Mouse (Mus musculus) forebrain, embryonic 11.5 days (tissue): ENCODE results near the gene Dlgap3. TPM values are rescaled to one million over a fixed set of nuclear protein-coding genes. Genes with fewer than 3 reads are reported as not detected.

Experiments used
- ATAC-seq: fragments of 200-750 bp; cut with Nextera tagmentation; replicated peaks from 2 replicates; pipeline ENCODE4 v1.8.0; 2017; ENCODE audit warnings: moderate TSS enrichment; ENCODE audit not compliant: low FRiP score
- DNase-seq: peaks from one replicate; pipeline ENCODE4 v3.0.0-alpha.2; 2017; ENCODE audit warnings: low spot score
- H3K27ac ChIP-seq: fragments of 300-500 bp; sonication (generic); 2 replicates; pipeline ENCODE4 v1.5.1; 2014; ENCODE audit warnings: low read depth, low read length
- H3K27me3 ChIP-seq: fragments of 300-500 bp; sonication (generic); 2 replicates; pipeline ENCODE4 v1.6.1; 2014; ENCODE audit warnings: mild to moderate bottlenecking, low read length, mixed read lengths; ENCODE audit not compliant: control insufficient read depth, insufficient read depth
- H3K36me3 ChIP-seq: fragments of 300-500 bp; sonication (generic); 2 replicates; pipeline ENCODE4 v1.6.1; 2014; ENCODE audit warnings: mild to moderate bottlenecking, low read length, moderate library complexity, mixed read lengths; ENCODE audit not compliant: control insufficient read depth, insufficient read depth
- H3K4me1 ChIP-seq: fragments of 300-500 bp; sonication (generic); replicated peaks from 2 replicates; pipeline ENCODE4 v1.6.1; 2014; ENCODE audit warnings: low read length, mixed read lengths; ENCODE audit not compliant: control insufficient read depth, insufficient read depth
- H3K4me2 ChIP-seq: fragments of 300-500 bp; sonication (generic); 2 replicates; pipeline ENCODE4 v1.6.1; 2014; ENCODE audit warnings: low read depth, mild to moderate bottlenecking, low read length, moderate library complexity, mixed read lengths; ENCODE audit not compliant: severe bottlenecking
- H3K4me3 ChIP-seq: fragments of 300-500 bp; sonication (generic); 2 replicates; pipeline ENCODE4 v1.5.1; 2014; ENCODE audit warnings: low read depth, low read length
- H3K9ac ChIP-seq: fragments of 300-500 bp; sonication (generic); 2 replicates; pipeline ENCODE4 v1.6.1; 2014; ENCODE audit warnings: low read length
- H3K9me3 ChIP-seq: fragments of 300-500 bp; sonication (generic); 2 replicates; pipeline ENCODE4 v1.6.1; 2016; ENCODE audit warnings: low read length, mixed read lengths; ENCODE audit not compliant: control insufficient read depth
- WGBS: fragments of 180-500 bp; shearing (Covaris S2); extraction: QIAGEN DNeasy Blood & Tissue Kit; methylation state at CpG from one replicate; pipeline ENCODE4 v1.1.7; 2014; 5-methylcytosine and 5-hydroxymethylcytosine counted together
- polyA plus RNA-seq: library from polyadenylated mRNA; unstranded; fragments of >200 nt; fragmentation: Nextera tagmentation; extraction: Ambion mirVana; gene quantifications from 2 replicates; pipeline ENCODE4 v1.2.1, GENCODE M21; 2014

Gene Dlgap3
- 3.1 and 4.2 TPM in 2 replicates for polyA plus RNA-seq

DNA sequence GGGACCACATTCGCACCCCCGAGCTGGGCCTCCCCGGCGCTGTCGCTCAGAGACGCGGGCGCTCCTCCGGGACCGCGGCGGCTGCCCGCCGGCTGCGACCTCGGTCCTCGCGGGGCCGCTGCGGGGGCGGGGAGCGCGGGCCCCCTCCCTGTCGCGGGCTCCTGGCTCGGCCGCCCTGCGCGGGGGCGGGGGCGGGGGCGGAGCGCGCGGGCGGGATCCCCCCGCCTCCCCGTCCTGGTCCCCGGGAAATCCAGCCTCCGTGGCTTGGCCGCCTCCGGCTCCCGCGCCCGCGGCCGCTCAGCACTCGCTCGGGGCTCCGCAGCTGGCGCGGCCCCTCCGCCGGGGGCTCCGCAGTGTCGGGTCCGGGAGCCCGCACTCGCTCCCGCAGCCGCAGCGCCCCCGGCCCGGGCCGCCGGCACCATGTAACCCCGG is at the start of gene Dlgap3:
Gene Dlgap3, plus strand, starts transcription at position 291 of the 432 bp plus-strand sequence.
- ATAC-seq = peak; percentile 61
- Histone ChIP-seq H3K9ac (peak within 1 kb of the TSS; percentile 80), H3K4me2 (peak within 1 kb of the TSS; percentile 99), H3K27me3 (peaks cover 27% of the 10 kb centered on the region), H3K9me3 (no peaks in the 10 kb centered on the region), H3K4me3 (peak within 1 kb of the TSS; percentile 71), H3K27ac (0 out of 2 replicates have a peak within 1 kb of the TSS, but pooled peaks have one; percentile 25), H3K36me3 (no peaks in the 10 kb centered on the region), H3K4me1 (peaks cover 7% of the 10 kb centered on the region; the same call in 1 of the 2 replicates)
- under 1% methylated on average over 65 of the region's 67 CpGs for WGBS
- DNase-seq = no peak

DNA sequence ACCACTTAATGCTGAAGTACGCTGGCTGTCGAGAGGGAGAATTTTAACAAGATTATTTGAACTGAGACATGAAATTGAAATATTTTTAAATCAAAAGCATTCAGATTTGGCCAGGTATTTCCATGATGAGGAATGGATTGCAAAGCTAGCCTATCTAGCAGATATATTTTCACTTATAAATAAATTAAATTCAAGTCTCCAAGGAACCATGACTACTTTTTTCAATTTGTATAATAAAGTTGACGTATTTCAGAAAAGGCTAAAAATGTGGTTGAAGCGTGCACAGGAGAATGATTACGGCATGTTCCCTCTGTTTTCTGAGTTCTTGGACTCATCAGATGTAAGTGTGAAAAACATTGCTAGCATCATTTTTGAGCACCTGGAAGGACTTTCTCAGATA is 45.6 kb upstream of the Dlgap3 start, which contains the start of gene Tmem35b:
Gene Tmem35b, plus strand, starts transcription at position 301 of the 400 bp plus-strand sequence.
- WGBS = 96% methylated on average over 5 of the region's 5 CpGs
- peaks cover 2% of the 10 kb centered on the region; the same call in 1 of the 2 replicates for H3K4me1 ChIP-seq
- H3K9ac ChIP-seq = no peak within 1 kb of the TSS
- DNase-seq (no peak), ATAC-seq (no peak)
- no peaks in the 10 kb centered on the region for H3K36me3 ChIP-seq
- no peak within 1 kb of the TSS for H3K4me3 ChIP-seq
- no peak within 1 kb of the TSS for H3K4me2 ChIP-seq
- no peak within 1 kb of the TSS for H3K27ac ChIP-seq
- H3K27me3 ChIP-seq = no peaks in the 10 kb centered on the region
- no peaks in the 10 kb centered on the region for H3K9me3 ChIP-seq

GRCm38 (mm10) chr4:127124331-127124730 is 44.7 kb upstream of the Dlgap3 start:
- Histone ChIP-seq H3K27me3 (no peaks in the 10 kb centered on the region), H3K36me3 (no peaks in the 10 kb centered on the region), H3K4me3 (no peak overlapping the region), H3K9me3 (no peaks in the 10 kb centered on the region), H3K9ac (no peak overlapping the region), H3K4me2 (no peak overlapping the region), H3K4me1 (peaks cover 2% of the 10 kb centered on the region; the same call in 1 of the 2 replicates), H3K27ac (no peak overlapping the region)
- WGBS = 91% methylated on average over 1 of the region's 1 CpGs
- no peak for DNase-seq
- ATAC-seq = no peak

- Histone ChIP-seq H3K9ac (peak overlapping the region; percentile 70), H3K4me1 (peaks cover 2% of the 10 kb centered on the region; the same call in 1 of the 2 replicates), H3K4me3 (peak overlapping the region; percentile 54), H3K9me3 (no peaks in the 10 kb centered on the region), H3K27me3 (no peaks in the 10 kb centered on the region), H3K27ac (no peak overlapping the region), H3K4me2 (peak overlapping the region; percentile 80), H3K36me3 (no peaks in the 10 kb centered on the region)
- ATAC-seq (peak; percentile 95), DNase-seq (peak; percentile 93)
- WGBS = under 1% methylated on average over 35 of the region's 35 CpGs
Observed at GRCm38 (mm10) chr4:127125834-127126463, 43.1 kb upstream of the Dlgap3 start.

GRCm38 (mm10) chr4:127134687-127135086 is 34.3 kb upstream of the Dlgap3 start:
- no peaks in the 10 kb centered on the region for H3K9me3 ChIP-seq
- no peaks in the 10 kb centered on the region for H3K36me3 ChIP-seq
- no peak overlapping the region for H3K4me3 ChIP-seq
- H3K4me1 ChIP-seq = no peaks in the 10 kb centered on the region; the same call in 1 of the 2 replicates
- WGBS = 40% methylated on average over 1 of the region's 1 CpGs
- no peak overlapping the region for H3K4me2 ChIP-seq
- no peak overlapping the region for H3K9ac ChIP-seq
- DNase-seq (no peak), ATAC-seq (no peak)
- H3K27me3 ChIP-seq = no peaks in the 10 kb centered on the region
- no peak overlapping the region for H3K27ac ChIP-seq

- Histone ChIP-seq H3K36me3 (no peaks in the 10 kb centered on the region), H3K27ac (no peak overlapping the region), H3K4me1 (no peaks in the 10 kb centered on the region; the same call in 1 of the 2 replicates), H3K9me3 (no peaks in the 10 kb centered on the region), H3K9ac (no peak overlapping the region), H3K27me3 (no peaks in the 10 kb centered on the region), H3K4me3 (no peak overlapping the region), H3K4me2 (no peak overlapping the region)
- no peak for ATAC-seq
- 85% methylated on average over 5 of the region's 5 CpGs for WGBS
- no peak for DNase-seq
Observed at GRCm38 (mm10) chr4:127137591-127137990, 31.4 kb upstream of the Dlgap3 start.

- H3K27me3 ChIP-seq = no peaks in the 10 kb centered on the region
- H3K36me3 ChIP-seq = no peaks in the 10 kb centered on the region
- ATAC-seq (no peak), DNase-seq (no peak)
- H3K9me3 ChIP-seq = no peaks in the 10 kb centered on the region
- no peaks in the 10 kb centered on the region; the same call in 1 of the 2 replicates for H3K4me1 ChIP-seq
- H3K4me2 ChIP-seq = no peak overlapping the region
- WGBS = 54% methylated on average over 6 of the region's 6 CpGs
- no peak overlapping the region for H3K27ac ChIP-seq
- no peak overlapping the region for H3K4me3 ChIP-seq
- no peak overlapping the region for H3K9ac ChIP-seq
Observed at GRCm38 (mm10) chr4:127138486-127138885, 30.5 kb upstream of the Dlgap3 start.

DNA sequence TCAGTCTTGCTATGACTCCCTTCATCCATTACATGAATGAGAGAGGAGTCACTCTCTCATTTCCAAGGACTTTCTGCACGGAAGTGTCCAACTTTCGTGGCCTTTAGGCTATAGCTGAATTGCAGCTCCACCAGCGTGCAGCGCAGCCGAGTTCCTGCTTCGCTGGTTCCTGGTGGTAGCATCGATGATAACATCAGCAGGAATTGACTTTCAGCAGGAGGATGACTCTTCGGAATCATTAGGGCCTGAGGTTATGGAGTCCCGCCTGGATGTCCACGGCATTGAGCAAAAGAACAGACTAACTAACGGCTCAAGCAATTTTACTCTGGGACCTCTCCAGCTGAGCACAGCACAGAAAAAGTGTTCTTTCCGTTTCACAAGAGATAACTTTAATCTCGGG is 19.0 kb upstream of the Dlgap3 start:
- Histone ChIP-seq H3K36me3 (no peaks in the 10 kb centered on the region), H3K4me1 (no peaks in the 10 kb centered on the region), H3K4me3 (no peak overlapping the region), H3K4me2 (no peak overlapping the region), H3K27me3 (no peaks in the 10 kb centered on the region), H3K27ac (no peak overlapping the region), H3K9ac (no peak overlapping the region), H3K9me3 (no peaks in the 10 kb centered on the region)
- ATAC-seq (no peak), DNase-seq (no peak)
- WGBS = 84% methylated on average over 13 of the region's 13 CpGs

GRCm38 (mm10) chr4:127153345-127153744 is 15.7 kb upstream of the Dlgap3 start:
- Histone ChIP-seq H3K27ac (no peak overlapping the region), H3K27me3 (no peaks in the 10 kb centered on the region), H3K9me3 (no peaks in the 10 kb centered on the region), H3K9ac (no peak overlapping the region), H3K4me2 (no peak overlapping the region), H3K4me1 (no peaks in the 10 kb centered on the region), H3K4me3 (no peak overlapping the region), H3K36me3 (no peaks in the 10 kb centered on the region)
- 50% methylated on average over 1 of the region's 1 CpGs for WGBS
- ATAC-seq = no peak
- DNase-seq = no peak
